Comparison of ENCODE assay signal across 19 mouse cellular contexts in the genomic region with DNA sequence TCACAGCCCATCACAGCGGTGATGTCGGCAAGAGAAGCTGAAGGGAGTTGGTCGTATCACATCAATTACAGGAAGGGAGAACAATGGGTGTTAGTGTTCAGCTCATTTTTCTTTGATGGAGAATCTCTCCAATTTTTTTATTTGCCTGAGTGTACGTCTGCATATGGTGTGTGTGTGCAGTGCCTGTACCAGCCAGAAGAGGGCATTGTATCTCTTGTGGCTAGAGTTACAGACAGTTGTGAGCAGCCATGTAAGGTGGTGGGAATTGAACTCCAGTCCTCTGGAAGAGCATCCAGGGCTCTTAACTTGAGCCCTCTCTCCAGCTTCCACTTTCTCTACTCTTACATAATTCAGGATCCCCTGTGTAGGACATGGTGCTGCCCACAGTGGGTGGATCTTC. TPM values are rescaled to one million over a fixed set of nuclear protein-coding genes. Genes with fewer than 3 reads are reported as not detected.
DNase-seq lines count a peak whose midpoint lies in the region; ATAC-seq and TF ChIP-seq lines count a peak whose summit lies in the region.
"Had no signal": no experiment of that assay in that cellular context is flagged by ENCODE, and none has a peak within 500 bp of the region (broad histone marks: within the 10 kb centered on the region; RNA-seq: fewer than 3 reads in every experiment).

No protein-coding gene starts in this region.

- 85% methylated on average over 4 of the region's 4 CpGs for WGBS in liver, adult 2 months
- 78% methylated on average over 4 of the region's 4 CpGs for WGBS in liver, embryonic 12.5 days (ENCODE audit: insufficient replicate concordance)

- H3K27me3 ChIP-seq in liver, adult 2 months (ENCODE audit: control insufficient read depth, insufficient read depth, low read length): no peaks in the 10 kb centered on the region
- peaks cover 6% of the 10 kb centered on the region; the same call in 1 of the 2 replicates for H3K27me3 ChIP-seq in liver, embryonic 12.5 days (replicated peaks)
- peaks cover 29% of the 10 kb centered on the region for H3K27me3 ChIP-seq in CH12.LX (replicated peaks)
- H3K27me3 ChIP-seq: kidney, embryonic 15.5 days; liver, embryonic 15.5 days; neural tube, embryonic 15.5 days had no signal

- in situ Hi-C loops in CH12.LX (cut with MboI; ENCODE audit: low pct_ligation_motif_present, low pct_unique_long_range_greater_than_20kb, low sequenced_read_pairs): no loop called here

- H3K27ac ChIP-seq in liver, adult 2 months (replicated peaks; ENCODE audit: insufficient read depth, low read depth, low read length): 0 out of 2 replicates have a peak overlapping the region, but pooled peaks have one; percentile 1
- no peak overlapping the region for H3K27ac ChIP-seq in liver, embryonic 12.5 days
- H3K27ac ChIP-seq in CH12.LX (ENCODE audit: insufficient read depth, low read depth): no peak overlapping the region
- H3K27ac ChIP-seq: kidney, embryonic 15.5 days; liver, embryonic 15.5 days; neural tube, embryonic 15.5 days had no signal

- dilution Hi-C loops in CH12.LX (cut with MboI; ENCODE audit: extremely low pct_ligation_motif_present, extremely low pct_unique_long_range_greater_than_20kb, low sequenced_read_pairs): no loop called here

- peaks cover 60% of the 10 kb centered on the region for H3K36me3 ChIP-seq in liver, adult 2 months (ENCODE audit: control insufficient read depth, insufficient read depth, low read length)
- H3K36me3 ChIP-seq in liver, embryonic 12.5 days: no peaks in the 10 kb centered on the region
- H3K36me3 ChIP-seq in CH12.LX (replicated peaks in 1 of 2; ENCODE audit: control insufficient read depth in 1 of 2, insufficient read depth in 1 of 2, low read length in 1 of 2): no peaks in the 10 kb centered on the region
- H3K36me3 ChIP-seq: kidney, embryonic 15.5 days; liver, embryonic 15.5 days; neural tube, embryonic 15.5 days had no signal

- TF ChIP-seq POLR2A in liver, adult 2 months (IDR thresholded peaks at IDR 0.05; ENCODE audit: extremely low read depth, insufficient read depth, low read length): no peak
- TF ChIP-seq POLR2A in CH12.LX (IDR thresholded peaks at IDR 0.05; ENCODE audit: low read depth, low read length): no peak

- ATAC-seq in CD4-positive, CD25-positive, alpha-beta regulatory T cell, adult 4 months: no peak
- ATAC-seq in liver, embryonic 12.5 days: no peak
- peak; percentile 55; the same call in 1 of the 2 replicates for ATAC-seq in erythroblast, adult 5-6 weeks (replicated peaks; ENCODE audit: low FRiP score, poor library complexity, severe bottlenecking)
- ATAC-seq: activated CD4-positive, CD25-positive, alpha-beta regulatory T cell, adult 4 months had no signal

- no peak overlapping the region for H3K4me2 ChIP-seq in liver, embryonic 12.5 days
- H3K4me2 ChIP-seq in CH12.LX (ENCODE audit: insufficient read depth, low read depth, poor library complexity, severe bottlenecking): no peak overlapping the region
- H3K4me2 ChIP-seq: kidney, embryonic 15.5 days; liver, embryonic 15.5 days; neural tube, embryonic 15.5 days had no signal

- peak; percentile 9 for DNase-seq in CD4-positive, CD25-positive, alpha-beta regulatory T cell, adult 2 months (ENCODE audit: low read depth, low spot score)
- no peak for DNase-seq in liver, adult 2 months (ENCODE audit: extremely low read depth, low read depth, low spot score)
- DNase-seq in CH12.LX (ENCODE audit: extremely low read depth): no peak
- no peak for DNase-seq in urinary bladder, postnatal 14 days (ENCODE audit: low spot score)
- no peak for DNase-seq in cerebellum, postnatal 14 days
- DNase-seq: cerebellum, postnatal 25 days; gastrocnemius, postnatal 10 days; thymus, adult 2 months had no signal

- H3K79me2 ChIP-seq in liver, adult 2 months (ENCODE audit: control insufficient read depth, insufficient read depth, low read length): peaks cover 7% of the 10 kb centered on the region; the same call in 1 of the 2 replicates
- H3K79me2 ChIP-seq in CH12.LX (replicated peaks; ENCODE audit: control insufficient read depth, extremely low read depth, insufficient read depth, poor library complexity, severe bottlenecking): no peaks in the 10 kb centered on the region

- no peaks in the 10 kb centered on the region for H3K9me3 ChIP-seq in liver, embryonic 12.5 days (replicated peaks)
- H3K9me3 ChIP-seq in CH12.LX (replicated peaks; ENCODE audit: low read length): peaks cover 5% of the 10 kb centered on the region
- H3K9me3 ChIP-seq: kidney, embryonic 15.5 days; liver, embryonic 15.5 days; neural tube, embryonic 15.5 days had no signal

- no peak for TF ChIP-seq EP300 in CH12.LX (IDR thresholded peaks at IDR 0.05; ENCODE audit: low read length)

- TF ChIP-seq RAD21 in CH12.LX (IDR thresholded peaks at IDR 0.05; ENCODE audit: low read depth, low read length): no peak; the same call in none of the 2 replicates

- TF ChIP-seq CTCF in liver, adult 2 months (IDR thresholded peaks at IDR 0.05; ENCODE audit: low read depth, low read length): peak; percentile 29; the same call in 1 of the 2 replicates
- TF ChIP-seq CTCF in CH12.LX (conservative IDR thresholded peaks at IDR 0.05 in 1 of 2, IDR thresholded peaks at IDR 0.05 in 1 of 2; ENCODE audit: low read depth in 2 of 2, low read length in 2 of 2): peak; percentile 6 to 33; a peak in 2 of 4 replicates

- H3K4me3 ChIP-seq in liver, adult 2 months (ENCODE audit: insufficient read depth, low read depth, low read length): no peak overlapping the region
- no peak overlapping the region for H3K4me3 ChIP-seq in liver, embryonic 12.5 days
- H3K4me3 ChIP-seq in CH12.LX (replicated peaks in 1 of 3; ENCODE audit: low read depth in 2 of 3, low read length in 2 of 3, poor library complexity in 1 of 3): no peak overlapping the region
- H3K4me3 ChIP-seq: erythroblast, embryonic 14.5 days; kidney, embryonic 15.5 days; liver, embryonic 15.5 days; neural tube, embryonic 15.5 days had no signal

- H3K4me1 ChIP-seq in liver, adult 2 months (ENCODE audit: control insufficient read depth, insufficient read depth, low read length): peaks cover 28% of the 10 kb centered on the region
- 0 out of 2 replicates have a peak, but pooled peaks cover 5% of the 10 kb centered on the region for H3K4me1 ChIP-seq in liver, embryonic 12.5 days
- H3K4me1 ChIP-seq in CH12.LX (ENCODE audit: control insufficient read depth in 1 of 2, insufficient read depth in 2 of 2): no peaks in the 10 kb centered on the region
- H3K4me1 ChIP-seq: kidney, embryonic 15.5 days; neural tube, embryonic 15.5 days had no signal

- H3K9ac ChIP-seq in liver, adult 2 months (ENCODE audit: low read depth, low read length): no peak overlapping the region
- H3K9ac ChIP-seq in liver, embryonic 12.5 days: no peak overlapping the region
- no peak overlapping the region for H3K9ac ChIP-seq in CH12.LX (ENCODE audit: insufficient read depth, low read depth)
- H3K9ac ChIP-seq: kidney, embryonic 15.5 days; liver, embryonic 15.5 days; neural tube, embryonic 15.5 days had no signal

TF ChIP-seq in CH12.LX, 34 proteins besides CTCF, POLR2A, EP300 and RAD21 (continues in another document):
- TF ChIP-seq NELFE (IDR thresholded peaks at IDR 0.05; ENCODE audit: low read depth, low read length) (no peak), PAX5 (IDR thresholded peaks at IDR 0.05; ENCODE audit: low read length) (no peak), ZNF384 (IDR thresholded peaks at IDR 0.05; ENCODE audit: low read depth, low read length) (no peak)

RNA-seq across cellular contexts. Expression of a gene that starts 28.4 kb away (rescaled TPM):
- polyA plus RNA-seq in CD4-positive, CD25-positive, alpha-beta regulatory T cell, adult 4 months (2017; shearing (Covaris generic)): 10 to 100 TPM; 43.6 to 52.3 TPM
- 10.1 and 11.6 TPM in 2 replicates for total RNA-seq in liver, adult 2 months (2014; rRNA removed)
- polyA plus RNA-seq in liver, adult 2 months (2012; rRNA removed): 18.3 and 19.6 TPM in 2 replicates
- polyA plus RNA-seq in liver, embryonic 12.5 days (2016; fragmentation: Nextera tagmentation; extraction: Ambion mirVana): 28.6 and 29.4 TPM in 2 replicates
- total RNA-seq in CH12.LX (2012; rRNA removed) (27.4 and 30.1 TPM in 2 replicates), CH12.LX (2014; rRNA removed) (23.3 and 26.4 TPM in 2 replicates)
- 18.1 and 20.9 TPM in 2 replicates for polyA plus RNA-seq in CH12.LX (2012; ENCODE audit: insufficient read length, low read depth)
- 7.3 and 23.1 TPM in 2 replicates for total RNA-seq in erythroblast, adult 5-6 weeks (2015; ENCODE audit: low replicate concordance)
- 3.1 and 11.3 TPM in 2 replicates for total RNA-seq in erythroblast, adult 5-6 weeks (2017; ENCODE audit: low replicate concordance)

RNA-seq across cellular contexts. Expression of a gene that starts 38.4 kb away (rescaled TPM):
- not detected for polyA plus RNA-seq in CD4-positive, CD25-positive, alpha-beta regulatory T cell, adult 4 months (2017; shearing (Covaris generic))
- total RNA-seq in liver, adult 2 months (2014; rRNA removed): under 0.01 and 0.09 TPM in 2 replicates
- polyA plus RNA-seq in liver, adult 2 months (2012; rRNA removed): 0.01 TPM in 2 replicates
- polyA plus RNA-seq in liver, embryonic 12.5 days (2016; fragmentation: Nextera tagmentation; extraction: Ambion mirVana): 0.07 and 0.12 TPM in 2 replicates
- total RNA-seq in CH12.LX (2012; rRNA removed) (not detected in 2 replicates), CH12.LX (2014; rRNA removed) (not detected in 2 replicates)
- polyA plus RNA-seq in CH12.LX (2012; ENCODE audit: insufficient read length, low read depth): not detected in 2 replicates
- not detected in 2 replicates for total RNA-seq in erythroblast, adult 5-6 weeks (2015; ENCODE audit: low replicate concordance)
- total RNA-seq in erythroblast, adult 5-6 weeks (2017; ENCODE audit: low replicate concordance): not detected in 2 replicates
- total RNA-seq: hematopoietic stem cell, adult 5-6 weeks; monocyte, adult 5-6 weeks had no signal
- polyA plus RNA-seq: activated CD4-positive, CD25-positive, alpha-beta regulatory T cell, adult 4 months; erythroblast, embryonic 14.5 days had no signal

RNA-seq across cellular contexts. Expression of a gene that starts 48.4 kb away (rescaled TPM):
- polyA plus RNA-seq in CD4-positive, CD25-positive, alpha-beta regulatory T cell, adult 4 months (2017; shearing (Covaris generic)): under 1 TPM in 1 of 2 experiments, not detected in 1; 0.20 TPM
- 184 and 206 TPM in 2 replicates for total RNA-seq in liver, adult 2 months (2014; rRNA removed)
- 36.2 and 39.8 TPM in 2 replicates for polyA plus RNA-seq in liver, adult 2 months (2012; rRNA removed)
- polyA plus RNA-seq in liver, embryonic 12.5 days (2016; fragmentation: Nextera tagmentation; extraction: Ambion mirVana): 5.7 TPM in 2 replicates
- total RNA-seq in CH12.LX (2012; rRNA removed) (not detected in 2 replicates), CH12.LX (2014; rRNA removed) (not detected in 2 replicates)
- not detected in 2 replicates for polyA plus RNA-seq in CH12.LX (2012; ENCODE audit: insufficient read length, low read depth)
- not detected in 2 replicates for total RNA-seq in erythroblast, adult 5-6 weeks (2015; ENCODE audit: low replicate concordance)
- total RNA-seq in erythroblast, adult 5-6 weeks (2017; ENCODE audit: low replicate concordance): not detected in 2 replicates
- total RNA-seq: hematopoietic stem cell, adult 5-6 weeks; megakaryocyte-erythroid progenitor cell, adult 5-6 weeks; monocyte, adult 5-6 weeks had no signal
- polyA plus RNA-seq: erythroblast, embryonic 14.5 days had no signal

RNA-seq across cellular contexts. Expression of a gene that starts 49.0 kb away (rescaled TPM):
- polyA plus RNA-seq in CD4-positive, CD25-positive, alpha-beta regulatory T cell, adult 4 months (2017; shearing (Covaris generic)): 10 to 100 TPM; 17.6 to 22.4 TPM
- 52.4 and 59.5 TPM in 2 replicates for total RNA-seq in liver, adult 2 months (2014; rRNA removed)
- 19.1 and 37.2 TPM in 2 replicates for polyA plus RNA-seq in liver, adult 2 months (2012; rRNA removed)
- polyA plus RNA-seq in liver, embryonic 12.5 days (2016; fragmentation: Nextera tagmentation; extraction: Ambion mirVana): 5.2 and 6.0 TPM in 2 replicates
- total RNA-seq in CH12.LX (2012; rRNA removed) (4.2 and 5.8 TPM in 2 replicates), CH12.LX (2014; rRNA removed) (3.3 and 5.1 TPM in 2 replicates)
- polyA plus RNA-seq in CH12.LX (2012; ENCODE audit: insufficient read length, low read depth): 4.4 and 5.1 TPM in 2 replicates
- 1.2 and 5.2 TPM in 2 replicates for total RNA-seq in erythroblast, adult 5-6 weeks (2015; ENCODE audit: low replicate concordance)
- 1.6 and 2.0 TPM in 2 replicates for total RNA-seq in erythroblast, adult 5-6 weeks (2017; ENCODE audit: low replicate concordance)
